Mouse (Mus musculus): ENCODE results near the gene Tnk2.

The Tnk2 gene

DNA sequence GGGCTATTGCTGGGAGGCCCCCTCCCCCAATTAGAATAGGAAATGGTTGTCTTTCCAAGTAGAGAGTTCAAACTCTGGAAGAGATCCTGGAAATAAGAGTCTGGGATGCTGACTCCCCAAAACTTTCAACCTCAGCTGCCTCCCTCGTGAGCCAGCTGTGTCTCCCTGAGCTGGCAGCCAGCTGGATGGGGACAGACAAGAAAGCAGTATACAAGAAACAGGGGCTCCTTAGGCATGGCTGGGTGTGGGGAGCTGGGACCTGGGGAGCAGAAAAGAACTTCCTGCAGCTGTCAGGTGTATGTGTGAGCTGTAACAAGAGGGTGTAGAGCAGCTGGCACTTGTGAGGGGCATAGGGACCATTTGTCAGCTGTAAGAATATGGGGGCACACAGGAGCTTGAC lies 16.4 kb downstream of the Tnk2 start:
- DNase-seq (ENCODE audit: low spot score) = no peak

DNA sequence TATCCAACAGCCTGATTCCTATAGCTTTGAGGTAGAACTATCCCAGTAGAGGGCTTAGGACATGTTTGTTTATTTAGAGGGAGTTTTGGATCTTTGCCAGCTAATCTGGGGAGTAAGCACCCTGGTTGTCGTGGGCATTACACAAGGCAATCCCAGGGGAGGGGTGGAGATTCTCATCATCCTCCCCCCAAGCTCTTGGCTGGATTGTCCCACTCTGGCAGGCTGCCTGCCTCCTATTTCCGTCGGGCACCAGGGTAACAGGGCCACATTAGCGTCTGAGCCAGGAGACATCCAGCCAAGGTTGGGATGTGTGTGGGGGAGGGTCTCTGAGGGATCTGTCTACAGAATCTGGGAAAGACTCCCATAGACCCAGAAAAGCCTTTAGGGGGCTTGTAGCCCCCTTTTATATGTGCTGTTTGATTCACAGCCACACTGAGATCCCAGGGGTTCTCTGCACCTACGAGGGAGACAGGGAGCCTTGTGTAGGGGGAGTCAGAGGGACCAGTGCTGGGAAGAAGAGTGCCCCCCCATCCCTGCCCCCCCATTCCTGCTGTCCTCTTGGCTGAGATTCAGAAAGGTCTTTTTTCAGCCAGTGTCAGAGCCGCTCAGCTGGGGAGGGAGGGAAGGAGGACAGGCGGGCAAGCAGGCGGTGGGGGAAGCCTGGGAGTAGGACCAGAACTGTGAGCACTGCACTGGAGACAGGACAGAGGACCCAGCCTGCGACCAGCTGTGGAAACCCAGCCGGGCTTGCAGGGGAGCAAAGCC lies 17.1 kb downstream of the Tnk2 start:
- DNase-seq (ENCODE audit: low spot score) = no peak

DNA sequence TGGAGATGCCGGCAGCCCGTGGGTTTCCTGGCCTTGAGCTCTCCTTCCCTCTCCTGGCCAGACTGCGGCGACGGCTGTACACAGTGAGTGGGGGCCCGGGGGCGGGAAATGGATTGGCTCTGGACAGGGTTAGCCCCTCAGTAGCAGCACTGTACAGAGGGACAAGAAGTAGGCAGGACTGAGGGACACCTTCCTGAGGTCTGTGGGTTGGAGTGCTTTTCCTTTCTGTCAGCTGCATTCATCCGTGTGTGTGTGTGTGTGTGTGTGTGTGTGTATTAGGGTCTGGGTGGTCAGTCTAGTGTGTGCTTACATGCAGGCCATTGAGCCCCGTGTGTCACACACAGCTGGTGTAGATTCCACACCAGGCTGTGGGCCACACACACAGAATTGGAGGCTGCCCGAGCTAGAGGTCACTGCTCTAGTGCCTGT lies 17.8 kb downstream of the Tnk2 start:
- no peak for DNase-seq (ENCODE audit: low spot score)

DNA sequence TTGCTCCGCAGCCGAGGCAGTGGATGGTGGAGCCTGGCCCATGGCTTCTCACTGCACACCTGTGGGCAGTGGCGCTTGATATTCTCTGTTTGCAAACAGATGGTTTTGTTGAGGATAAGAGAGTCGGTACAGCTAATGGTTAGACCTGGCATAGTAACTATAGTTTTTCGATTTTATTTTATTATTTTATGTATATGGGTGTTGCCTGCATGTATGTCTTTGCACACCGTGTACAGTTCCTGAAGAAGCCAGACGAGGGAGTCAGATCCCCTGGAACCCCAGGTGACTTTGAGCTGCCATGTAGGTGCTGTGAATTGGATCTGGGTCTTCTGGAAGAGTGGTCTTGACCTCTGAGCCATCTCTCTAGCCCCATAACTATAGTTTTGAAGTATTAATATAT lies 18.7 kb downstream of the Tnk2 start:
- no peak for DNase-seq (ENCODE audit: low spot score)

DNA sequence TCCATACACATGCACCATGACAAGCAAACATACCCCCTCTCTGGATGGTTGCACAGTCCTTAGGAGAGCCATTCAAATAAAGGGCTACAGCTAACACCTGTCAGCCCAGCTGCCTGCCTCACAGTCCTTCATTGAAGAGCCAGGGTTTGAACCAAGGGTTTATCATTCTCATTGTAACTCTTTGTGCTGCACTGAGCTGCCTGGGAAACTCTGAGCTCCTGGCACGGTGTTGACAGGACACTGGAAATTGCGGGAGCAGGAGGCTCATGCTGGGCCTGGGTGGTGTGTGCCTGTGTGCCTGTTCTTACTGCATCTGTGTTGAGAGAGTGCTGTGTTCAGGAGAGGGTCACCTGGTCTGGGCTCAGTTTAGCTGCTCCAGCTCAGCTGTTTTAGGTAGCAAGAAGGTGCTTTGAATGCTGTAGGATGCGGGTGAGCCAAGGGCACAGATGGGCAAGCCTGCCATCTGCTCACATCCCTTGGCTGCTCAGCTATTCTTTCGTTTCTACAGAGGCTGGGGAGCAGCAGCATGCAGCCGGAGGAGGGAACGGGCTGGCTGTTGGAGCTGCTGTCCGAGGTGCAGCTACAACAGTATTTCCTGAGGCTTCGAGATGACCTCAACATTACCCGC lies 19.7 kb downstream of the Tnk2 start:
- DNase-seq (ENCODE audit: low spot score) = no peak

DNA sequence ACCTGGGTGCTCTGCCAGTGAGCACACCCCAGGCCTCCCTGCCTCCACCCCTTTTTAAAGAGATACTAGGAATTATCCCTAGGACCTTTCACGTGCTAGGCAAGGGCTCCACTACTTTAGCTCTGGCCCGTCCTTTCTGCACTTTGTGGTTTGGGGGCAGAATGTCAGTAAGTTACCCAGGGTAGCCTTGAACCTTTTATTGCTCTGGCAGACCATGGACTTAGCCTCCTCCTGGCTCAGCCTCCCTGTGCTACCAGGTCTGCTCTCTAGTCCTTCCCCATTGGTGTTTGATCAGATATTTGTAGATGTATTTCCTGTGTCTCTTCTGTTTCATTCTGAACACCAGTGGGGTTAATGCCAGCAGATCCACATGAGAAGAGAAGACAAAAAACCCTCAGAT lies 20.5 kb downstream of the Tnk2 start:
- no peak for DNase-seq (ENCODE audit: low spot score)

DNA sequence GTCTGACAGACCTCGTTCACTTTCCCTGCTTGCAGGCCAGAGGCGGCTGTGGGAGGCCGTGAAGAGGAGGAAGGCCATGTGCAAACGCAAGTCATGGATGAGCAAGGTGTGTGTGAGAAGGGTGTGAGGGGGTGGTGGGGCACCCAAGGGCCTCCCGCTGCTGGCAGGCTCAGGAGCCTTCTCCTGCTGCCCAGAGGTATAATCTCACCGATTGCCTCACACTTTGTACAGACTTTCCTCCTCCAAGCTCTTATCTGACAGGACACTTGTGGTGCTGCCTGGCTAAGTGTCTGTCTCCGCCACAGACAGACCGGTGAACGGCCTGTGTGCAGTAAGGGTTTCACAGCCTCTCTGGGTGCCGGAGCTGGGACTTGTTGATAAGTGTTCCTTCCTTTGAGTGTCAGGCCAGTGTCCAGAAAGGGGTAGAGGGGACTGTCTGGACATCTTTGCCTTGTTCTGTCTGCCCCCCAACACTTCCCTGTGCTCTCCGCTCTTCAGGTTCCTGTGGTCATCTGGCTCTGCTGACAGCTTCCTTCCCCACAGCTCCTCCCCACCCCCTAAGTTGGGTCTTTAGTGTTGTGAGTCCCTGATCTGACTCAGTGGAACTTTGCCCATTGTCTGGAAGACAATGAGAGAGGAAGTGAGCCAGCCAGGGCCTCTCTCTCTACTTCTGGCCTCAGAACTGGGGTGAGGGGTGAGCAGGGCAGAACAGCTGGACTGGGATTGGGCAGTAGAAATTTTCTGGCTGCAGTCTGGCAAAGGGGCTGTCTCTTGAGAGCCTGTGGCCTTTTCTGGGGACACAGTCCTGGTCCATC lies 22.4 kb downstream of the Tnk2 start:
- DNase-seq (ENCODE audit: low spot score) = no peak

DNA sequence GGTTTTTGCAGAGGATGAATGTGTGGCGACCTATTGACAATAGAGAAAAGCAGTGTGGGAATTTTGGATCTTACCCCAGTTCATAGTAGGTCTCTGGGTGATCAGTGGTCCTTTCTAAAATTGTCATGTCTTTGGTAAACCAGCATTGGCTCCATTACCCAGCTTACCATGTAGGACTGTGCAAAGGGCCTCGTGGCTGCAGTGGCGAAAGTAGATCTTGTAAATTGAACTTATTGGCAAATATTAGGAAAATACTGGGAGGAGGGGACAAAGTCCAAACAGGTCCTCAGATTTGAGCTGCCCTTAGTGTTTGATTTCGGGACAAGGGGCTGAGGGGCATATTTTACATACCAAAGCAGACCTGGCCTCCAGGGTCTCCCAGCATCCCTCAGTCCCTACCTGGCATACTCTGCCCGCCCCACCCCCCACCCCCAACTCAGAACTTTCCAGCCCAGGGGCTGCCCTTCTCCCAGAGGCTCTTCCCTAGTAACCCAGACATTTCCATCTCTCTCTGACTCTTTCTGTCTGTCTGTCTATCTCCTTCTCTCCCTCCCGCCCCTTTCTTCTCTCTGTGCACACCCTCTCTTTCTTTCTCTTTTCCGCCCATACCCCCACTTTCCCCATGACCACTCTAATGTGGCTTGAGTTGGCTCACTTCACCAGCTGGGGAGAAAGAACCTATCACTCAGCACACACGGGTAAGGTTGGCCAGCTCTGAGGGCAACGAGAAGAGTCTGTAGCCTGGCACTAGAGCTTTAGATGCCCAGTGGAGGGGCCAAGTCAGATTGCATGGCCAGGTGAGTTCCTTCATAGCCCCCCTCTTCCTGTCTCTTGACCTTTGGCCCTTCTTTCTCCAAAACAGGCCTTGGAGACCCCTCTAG lies 23.2 kb downstream of the Tnk2 start:
- no peak for DNase-seq (ENCODE audit: low spot score)

DNA sequence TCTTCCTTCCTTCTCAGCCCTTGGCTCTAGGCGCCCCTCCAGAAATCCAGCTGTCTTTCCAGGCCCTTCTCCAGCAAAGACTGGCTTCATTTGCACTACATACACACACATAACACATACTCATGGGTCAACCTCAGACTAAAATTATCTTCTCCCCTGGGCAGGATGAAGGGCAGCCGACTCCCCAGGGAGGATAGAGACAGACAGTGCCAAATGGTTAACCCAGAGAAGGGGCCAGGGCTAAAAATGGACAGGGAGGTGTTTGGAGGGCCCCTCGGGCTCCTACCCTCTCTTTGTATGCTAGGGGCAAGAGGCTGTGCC lies 23.8 kb downstream of the Tnk2 start:
- DNase-seq (ENCODE audit: low spot score) = no peak

DNA sequence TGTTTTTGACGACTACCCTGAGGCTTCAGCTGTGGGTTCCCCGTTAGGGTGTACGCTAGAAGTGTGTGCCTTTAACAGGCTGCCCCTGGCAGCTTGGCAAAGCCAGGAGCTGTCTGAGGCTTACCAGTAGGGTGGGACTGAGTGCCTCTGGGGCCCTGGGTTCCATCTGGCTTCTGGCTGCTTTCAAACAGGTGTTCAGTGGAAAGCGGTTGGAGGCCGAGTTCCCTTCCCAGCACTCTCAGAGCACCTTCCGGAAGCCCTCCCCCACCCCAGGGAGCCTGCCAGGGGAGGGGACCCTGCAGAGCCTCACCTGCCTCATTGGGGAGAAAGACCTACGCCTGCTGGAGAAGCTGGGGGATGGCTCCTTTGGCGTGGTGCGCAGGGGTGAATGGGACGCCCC lies 24.4 kb downstream of the Tnk2 start:
- no peak for DNase-seq (ENCODE audit: low spot score)

DNA sequence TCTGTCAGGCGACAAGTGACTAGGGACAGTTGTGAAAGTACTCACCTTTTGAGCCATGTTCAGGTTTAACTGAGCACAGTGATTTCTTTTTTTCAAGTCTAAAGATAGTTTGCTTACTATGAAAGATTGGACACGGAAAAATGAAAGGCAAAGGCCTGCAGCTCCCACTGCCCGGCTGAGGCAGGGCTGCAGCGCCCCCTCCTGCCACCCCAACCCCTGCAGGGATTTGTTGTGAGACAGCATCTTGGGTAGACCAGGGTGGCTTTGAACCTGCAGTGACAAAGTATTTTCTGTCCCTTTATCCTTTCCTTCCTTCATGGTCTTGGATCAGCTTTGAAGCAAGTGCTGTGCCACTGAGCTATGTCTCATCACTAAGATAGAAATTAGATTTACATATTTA lies 24.8 kb downstream of the Tnk2 start:
- no peak for DNase-seq (ENCODE audit: low spot score)

DNA sequence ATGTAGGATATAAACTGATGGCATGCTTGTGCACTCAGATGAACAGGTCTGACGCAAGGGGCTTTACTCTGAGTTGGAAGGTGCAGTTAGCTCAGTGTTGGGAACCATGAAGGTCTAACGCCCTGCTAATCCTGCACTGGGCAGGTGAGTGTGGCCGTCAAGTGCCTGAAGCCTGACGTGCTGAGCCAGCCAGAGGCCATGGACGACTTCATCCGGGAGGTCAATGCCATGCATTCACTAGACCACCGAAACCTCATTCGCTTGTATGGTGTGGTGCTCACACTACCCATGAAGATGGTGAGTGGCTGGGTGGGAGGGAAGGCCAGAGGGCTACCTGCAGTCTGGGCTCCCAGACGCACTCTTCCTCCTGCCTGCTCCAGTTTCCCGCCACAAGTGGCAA lies 25.6 kb downstream of the Tnk2 start:
- DNase-seq (ENCODE audit: low spot score) = no peak

DNA sequence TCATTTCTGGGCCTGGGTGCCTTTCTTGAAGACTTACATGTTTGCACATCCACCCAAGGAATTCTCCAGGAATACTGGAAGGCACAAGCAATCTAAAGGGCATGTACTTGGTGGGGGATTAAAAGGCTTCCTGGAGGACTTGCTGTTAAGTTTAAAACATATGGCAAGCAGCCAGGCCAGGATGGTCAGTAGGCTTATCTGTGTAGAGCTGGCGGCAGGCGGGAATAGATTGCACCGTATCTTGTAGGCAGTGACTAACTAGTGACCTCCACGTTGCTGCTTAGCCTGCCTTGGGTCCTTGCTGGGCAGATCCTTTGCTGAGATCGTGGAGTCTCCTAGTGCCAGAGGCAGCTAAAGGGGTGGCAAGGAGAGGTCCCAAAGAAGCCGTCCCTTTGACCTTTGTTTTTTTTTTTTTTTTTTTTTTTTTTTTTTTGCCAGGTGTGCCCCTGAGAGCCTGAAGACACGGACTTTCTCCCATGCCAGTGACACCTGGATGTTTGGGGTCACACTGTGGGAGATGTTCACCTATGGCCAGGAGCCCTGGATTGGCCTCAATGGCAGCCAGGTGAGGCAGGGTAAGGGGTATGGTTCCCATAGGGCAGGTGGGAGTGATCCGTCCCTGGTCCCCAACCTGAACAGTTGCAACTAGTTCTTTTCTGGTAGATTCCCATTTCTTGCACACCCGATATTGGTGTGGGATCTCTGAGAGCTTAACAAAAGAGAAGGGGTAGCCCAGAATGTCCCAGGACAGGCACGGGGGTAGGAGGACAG lies 26.9 kb downstream of the Tnk2 start:
- DNase-seq (ENCODE audit: low spot score) = no peak

DNA sequence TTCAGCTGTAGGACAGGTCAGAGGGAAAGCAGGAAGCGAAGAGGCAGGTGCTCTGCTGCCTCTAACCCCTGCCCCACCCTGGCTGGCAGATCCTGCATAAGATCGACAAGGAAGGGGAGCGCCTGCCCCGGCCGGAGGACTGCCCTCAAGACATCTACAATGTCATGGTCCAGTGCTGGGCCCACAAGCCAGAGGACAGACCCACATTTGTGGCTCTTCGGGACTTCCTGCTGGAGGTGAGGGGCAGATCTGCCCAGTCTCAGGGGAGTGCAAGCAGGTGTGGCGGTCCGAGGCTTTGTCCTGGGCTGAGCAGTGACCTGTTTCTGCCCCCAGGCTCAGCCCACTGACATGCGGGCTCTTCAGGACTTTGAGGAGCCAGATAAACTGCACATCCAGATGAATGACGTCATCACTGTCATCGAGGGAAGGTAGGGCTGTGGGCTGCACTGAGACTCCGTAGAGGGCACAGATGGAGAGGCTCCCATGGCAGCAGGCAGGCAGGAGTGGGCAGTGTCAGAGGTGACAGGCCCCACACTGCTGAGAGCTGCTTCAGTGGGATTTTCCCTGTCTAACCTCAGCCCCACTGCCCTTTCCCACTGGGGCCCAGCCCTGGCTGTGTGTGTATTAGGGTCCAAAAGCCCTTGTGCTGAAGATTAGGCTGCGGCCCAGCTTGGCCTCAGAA lies 27.7 kb downstream of the Tnk2 start:
- no peak for DNase-seq (ENCODE audit: low spot score)

DNA sequence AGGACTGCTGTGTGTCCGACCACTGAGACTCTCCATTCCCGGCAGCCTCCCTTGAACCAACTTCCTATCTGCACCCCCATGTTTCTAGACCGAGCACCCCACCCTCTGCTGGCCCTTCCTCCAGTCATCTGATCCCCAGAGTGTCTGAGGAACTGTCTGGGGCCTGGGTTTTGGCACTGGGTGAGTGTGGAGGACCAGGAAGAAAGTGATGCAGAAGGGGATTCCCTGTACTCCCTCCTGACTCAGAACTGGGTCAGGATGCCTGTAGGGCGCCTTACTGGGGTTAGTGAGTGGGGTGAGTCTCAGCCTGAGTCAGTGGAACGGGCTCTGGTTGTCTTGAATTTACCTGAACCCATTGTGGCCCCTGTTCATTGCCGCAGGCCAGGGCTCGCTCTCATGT lies 28.6 kb downstream of the Tnk2 start:
- DNase-seq (ENCODE audit: low spot score) = no peak

DNA sequence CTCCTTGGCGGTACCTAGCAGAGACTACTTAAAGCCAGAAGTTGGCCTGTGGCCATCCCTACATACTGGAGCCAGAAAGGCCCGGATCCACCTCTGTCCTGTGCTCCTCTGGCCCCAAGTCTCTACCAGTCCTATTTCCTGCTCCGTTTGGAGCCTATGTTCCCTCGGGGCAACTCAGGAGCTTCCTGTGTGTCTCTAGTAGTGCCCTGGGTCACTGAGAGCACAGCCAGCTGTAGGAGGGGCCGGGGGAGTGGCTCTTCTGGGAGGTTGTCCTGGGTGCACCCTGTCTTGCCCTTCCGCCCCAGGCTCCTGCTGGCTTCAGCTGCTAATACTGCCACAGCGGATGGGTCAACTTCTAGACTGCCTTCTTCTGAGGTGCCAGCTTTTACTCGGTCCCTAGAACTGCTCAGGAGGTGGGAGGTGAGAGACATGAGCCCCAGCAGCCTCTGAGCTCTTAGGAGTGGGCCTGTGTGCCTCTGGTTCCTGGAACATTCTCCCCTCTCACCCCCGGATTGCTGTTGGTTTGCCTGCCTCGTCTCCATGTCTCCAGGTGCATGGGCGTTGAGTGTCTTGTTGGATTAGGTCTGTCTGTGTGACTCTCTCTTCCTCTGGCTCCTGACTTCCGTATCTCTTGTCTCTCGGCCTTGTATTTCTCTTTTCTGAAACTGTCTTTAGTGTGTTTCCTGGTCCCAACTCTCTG lies 29.3 kb downstream of the Tnk2 start:
- no peak for DNase-seq (ENCODE audit: low spot score)

DNA sequence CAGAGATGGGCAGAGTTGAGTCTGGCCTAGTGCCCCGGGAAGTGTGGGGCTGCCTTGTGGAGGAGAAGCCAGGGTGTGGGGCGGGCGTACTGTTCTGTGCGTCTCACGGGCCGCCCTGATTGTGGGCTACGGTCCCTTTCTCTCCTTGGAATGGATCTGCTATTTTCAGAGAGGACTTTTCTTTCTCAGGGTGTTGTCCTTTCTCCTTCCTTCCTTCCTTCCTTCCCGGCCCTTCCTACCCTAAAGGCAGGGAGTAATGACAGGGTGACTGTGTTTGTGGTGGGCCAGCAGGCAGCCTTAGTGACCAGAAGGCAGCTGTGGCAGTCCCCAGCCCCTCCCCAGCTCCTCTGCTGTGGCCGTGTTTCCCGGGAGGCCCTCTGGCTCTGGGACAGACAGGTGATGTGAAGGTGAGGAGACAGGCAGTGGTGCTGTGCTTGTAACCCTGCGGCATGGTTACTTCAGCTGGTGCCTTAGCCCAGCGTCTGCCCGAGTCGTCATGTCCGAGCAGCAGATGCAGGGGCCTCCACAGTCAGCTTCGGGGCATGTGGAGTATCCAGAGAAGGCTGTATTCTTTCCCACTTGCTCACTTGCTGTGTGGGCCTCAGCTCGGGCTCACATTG lies 30.6 kb downstream of the Tnk2 start:
- DNase-seq (ENCODE audit: low spot score) = no peak

DNA sequence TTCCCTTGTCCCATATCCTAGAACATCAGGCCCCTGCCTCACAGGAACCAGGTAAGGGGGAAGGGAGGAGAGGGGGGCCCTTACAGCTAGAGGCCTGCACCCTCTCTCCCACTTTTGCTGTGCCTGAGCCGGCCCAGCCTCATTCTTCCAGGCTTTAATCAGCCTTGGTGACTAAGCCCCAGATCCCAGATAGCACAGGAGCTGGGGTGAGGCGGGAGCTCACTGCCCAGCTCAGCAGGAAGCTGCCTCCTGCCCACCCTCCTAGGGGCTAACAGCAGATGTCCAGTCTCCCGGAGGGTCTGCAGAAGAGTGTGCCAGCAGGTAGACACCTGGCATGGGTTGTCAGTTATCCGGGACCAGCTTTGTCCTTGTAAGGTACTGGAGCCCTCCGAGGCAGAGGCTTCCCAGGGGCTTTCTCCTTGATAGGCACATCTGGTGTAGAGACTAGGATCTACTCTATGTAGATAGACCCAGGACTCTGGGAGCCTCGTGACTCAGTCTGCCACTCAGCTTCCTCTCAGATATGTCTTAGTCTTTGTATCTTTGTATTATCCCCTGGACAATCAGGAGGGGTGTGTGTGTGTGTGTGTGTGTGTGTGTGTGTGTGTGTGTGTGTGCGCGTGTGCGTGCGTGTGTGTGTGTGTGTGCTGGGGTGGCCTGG lies 33.5 kb downstream of the Tnk2 start:
- no peak for DNase-seq (ENCODE audit: low spot score)

DNA sequence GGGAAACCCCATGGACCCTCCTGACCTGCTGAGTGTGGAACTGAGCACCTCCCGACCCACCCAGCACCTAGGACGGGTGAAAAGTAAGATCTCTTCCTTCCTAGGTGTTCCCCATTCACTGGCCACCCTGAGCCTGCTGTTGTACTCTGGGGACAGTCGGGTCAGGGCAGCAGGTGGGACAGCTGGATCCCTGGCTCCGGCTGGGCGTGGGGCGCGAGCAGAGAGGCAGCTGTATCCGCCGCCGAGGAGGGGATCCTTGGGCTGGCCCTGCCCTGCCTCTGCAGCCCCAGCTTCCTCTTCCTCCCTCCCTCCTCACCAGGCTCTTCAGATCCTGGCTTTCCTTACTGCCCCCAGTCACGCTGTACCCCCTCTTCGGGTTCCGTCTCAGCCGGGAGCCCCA lies 34.2 kb downstream of the Tnk2 start:
- no peak for DNase-seq (ENCODE audit: low spot score)

Measured in layer of hippocampus, adult 9-10 months (tissue).